In genomic region chr15:7128627-7129126, GRCm38 (mm10) we compare ENCODE assay signal across 8 mouse cellular contexts. TPM values are rescaled to one million over a fixed set of nuclear protein-coding genes. Genes with fewer than 3 reads are reported as not detected.
A peak's percentile ranks its signal among the peaks of the same experiment; 100 is the strongest.
DNase-seq lines count a peak whose midpoint lies in the region; ATAC-seq and TF ChIP-seq lines count a peak whose summit lies in the region.

No protein-coding gene starts in this region.

- peak; percentile 74 for DNase-seq in kidney, adult 2 months
- DNase-seq in kidney, postnatal 4 days, result no peak
- DNase-seq in embryonic facial prominence, embryonic 11.5 days (ENCODE audit: low spot score), result no peak
- no peak for DNase-seq in limb, embryonic 11.5 days (ENCODE audit: low spot score)
- peak; percentile 39 for DNase-seq in midbrain, postnatal 0 days (ENCODE audit: low spot score)
- DNase-seq in ovary, adult 18-20 months (ENCODE audit: low spot score), result no peak

- H3K9me3 ChIP-seq in embryonic facial prominence, embryonic 11.5 days (replicated peaks; ENCODE audit: control insufficient read depth, low read length), result no peaks in the 10 kb centered on the region
- no peaks in the 10 kb centered on the region for H3K9me3 ChIP-seq in heart, embryonic 16.5 days (replicated peaks; ENCODE audit: control insufficient read depth, low read length)
- no peaks in the 10 kb centered on the region for H3K9me3 ChIP-seq in limb, embryonic 11.5 days (ENCODE audit: control insufficient read depth, low read length)
- no peaks in the 10 kb centered on the region for H3K9me3 ChIP-seq in midbrain, postnatal 0 days (ENCODE audit: low read length)

- under 1% methylated on average over 18 of the region's 18 CpGs for WGBS in kidney, adult 2 months
- 3% methylated on average over 18 of the region's 18 CpGs for WGBS in embryonic facial prominence, embryonic 11.5 days
- under 1% methylated on average over 18 of the region's 18 CpGs for WGBS in heart, embryonic 16.5 days
- under 1% methylated on average over 18 of the region's 18 CpGs for WGBS in limb, embryonic 11.5 days
- 1% methylated on average over 18 of the region's 18 CpGs for WGBS in midbrain, postnatal 0 days

- no peak for ATAC-seq in embryonic facial prominence, embryonic 11.5 days (replicated peaks; ENCODE audit: insufficient number of reproducible peaks, low FRiP score, low TSS enrichment, low read depth)
- ATAC-seq in heart, embryonic 16.5 days (replicated peaks; ENCODE audit: extremely low read depth, insufficient read depth, low FRiP score), result no peak
- ATAC-seq in limb, embryonic 11.5 days (ENCODE audit: insufficient number of reproducible peaks, low FRiP score, low TSS enrichment, low read depth), result no peak
- ATAC-seq in midbrain, postnatal 0 days (ENCODE audit: low FRiP score), result peak; percentile 17; the same call in 1 of the 2 replicates
- ATAC-seq in activated CD4-positive, CD25-positive, alpha-beta regulatory T cell, adult 4 months, result no peak

- peak overlapping the region; percentile 93 for H3K4me2 ChIP-seq in embryonic facial prominence, embryonic 11.5 days (ENCODE audit: low read depth, low read length)
- H3K4me2 ChIP-seq in heart, embryonic 16.5 days (ENCODE audit: low read depth, low read length), result peak overlapping the region; percentile 68
- peak overlapping the region; percentile 89 for H3K4me2 ChIP-seq in limb, embryonic 11.5 days (ENCODE audit: low read depth, severe bottlenecking)
- H3K4me2 ChIP-seq in midbrain, postnatal 0 days (ENCODE audit: low read depth, low read length, poor library complexity, severe bottlenecking), result peak overlapping the region; percentile 94

- peak overlapping the region; percentile 85 for H3K27ac ChIP-seq in kidney, adult 2 months (ENCODE audit: insufficient read depth, low read depth, low read length)
- H3K27ac ChIP-seq in embryonic facial prominence, embryonic 11.5 days (replicated peaks; ENCODE audit: low read depth, low read length), result peak overlapping the region; percentile 6; the same call in 1 of the 2 replicates
- peak overlapping the region; percentile 97 for H3K27ac ChIP-seq in heart, embryonic 16.5 days (ENCODE audit: low read length)
- H3K27ac ChIP-seq in limb, embryonic 11.5 days (replicated peaks; ENCODE audit: low read depth, low read length), result peak overlapping the region; percentile 76
- H3K27ac ChIP-seq in midbrain, postnatal 0 days (ENCODE audit: low read depth, low read length), result peak overlapping the region; percentile 81

- H3K27me3 ChIP-seq in kidney, adult 2 months (replicated peaks; ENCODE audit: control insufficient read depth, insufficient read depth, low read length), result no peaks in the 10 kb centered on the region
- no peaks in the 10 kb centered on the region for H3K27me3 ChIP-seq in embryonic facial prominence, embryonic 11.5 days (ENCODE audit: control insufficient read depth, insufficient read depth, low read length)
- no peaks in the 10 kb centered on the region for H3K27me3 ChIP-seq in heart, embryonic 16.5 days (ENCODE audit: control insufficient read depth, insufficient read depth, low read length)
- no peaks in the 10 kb centered on the region for H3K27me3 ChIP-seq in limb, embryonic 11.5 days (ENCODE audit: control insufficient read depth, insufficient read depth, low read length)
- H3K27me3 ChIP-seq in midbrain, postnatal 0 days (ENCODE audit: insufficient read depth, low read length), result no peaks in the 10 kb centered on the region

- peak overlapping the region; percentile 67 for H3K9ac ChIP-seq in embryonic facial prominence, embryonic 11.5 days (replicated peaks; ENCODE audit: low read length)
- H3K9ac ChIP-seq in heart, embryonic 16.5 days (ENCODE audit: low read length), result peak overlapping the region; percentile 88
- peak overlapping the region; percentile 81 for H3K9ac ChIP-seq in limb, embryonic 11.5 days (ENCODE audit: low read length)
- peak overlapping the region; percentile 79 for H3K9ac ChIP-seq in midbrain, postnatal 0 days (replicated peaks; ENCODE audit: low read length, poor library complexity, severe bottlenecking)

- H3K4me3 ChIP-seq in kidney, adult 2 months (ENCODE audit: insufficient read depth, low read depth, low read length), result peak overlapping the region; percentile 68
- H3K4me3 ChIP-seq in embryonic facial prominence, embryonic 11.5 days (ENCODE audit: low read depth, low read length), result peak overlapping the region; percentile 72
- peak overlapping the region; percentile 69 for H3K4me3 ChIP-seq in heart, embryonic 16.5 days (ENCODE audit: low read length)
- peak overlapping the region; percentile 74 for H3K4me3 ChIP-seq in limb, embryonic 11.5 days (ENCODE audit: low read depth, low read length)
- H3K4me3 ChIP-seq in midbrain, postnatal 0 days (ENCODE audit: low read depth, low read length), result peak overlapping the region; percentile 86

- no peak for TF ChIP-seq POLR2A in kidney, adult 2 months (IDR thresholded peaks at IDR 0.05; ENCODE audit: low read depth, low read length)

- no peak for TF ChIP-seq CTCF in kidney, adult 2 months (conservative IDR thresholded peaks at IDR 0.05; ENCODE audit: insufficient read depth, insufficient read length, low read depth, low read length)
- no peak for TF ChIP-seq CTCF in midbrain, postnatal 0 days (IDR thresholded peaks at IDR 0.05)

- H3K36me3 ChIP-seq in kidney, adult 2 months (ENCODE audit: control insufficient read depth, insufficient read depth, low read length), result no peaks in the 10 kb centered on the region
- no peaks in the 10 kb centered on the region for H3K36me3 ChIP-seq in embryonic facial prominence, embryonic 11.5 days (replicated peaks; ENCODE audit: control insufficient read depth, insufficient read depth, low read depth, low read length)
- H3K36me3 ChIP-seq in heart, embryonic 16.5 days (ENCODE audit: control insufficient read depth, insufficient read depth), result no peaks in the 10 kb centered on the region
- no peaks in the 10 kb centered on the region for H3K36me3 ChIP-seq in limb, embryonic 11.5 days (ENCODE audit: control insufficient read depth, insufficient read depth, low read length)
- H3K36me3 ChIP-seq in midbrain, postnatal 0 days (ENCODE audit: insufficient read depth, low read length), result no peaks in the 10 kb centered on the region

- peaks cover 17% of the 10 kb centered on the region for H3K4me1 ChIP-seq in kidney, adult 2 months (ENCODE audit: control insufficient read depth, insufficient read depth, low read length)
- no peaks in the 10 kb centered on the region; the same call in 1 of the 2 replicates for H3K4me1 ChIP-seq in embryonic facial prominence, embryonic 11.5 days (ENCODE audit: control insufficient read depth, insufficient read depth, low read length)
- H3K4me1 ChIP-seq in heart, embryonic 16.5 days (ENCODE audit: control insufficient read depth, insufficient read depth, low read length), result peaks cover 15% of the 10 kb centered on the region
- peaks cover 2% of the 10 kb centered on the region; the same call in 1 of the 2 replicates for H3K4me1 ChIP-seq in limb, embryonic 11.5 days (ENCODE audit: control insufficient read depth, insufficient read depth, low read length)
- H3K4me1 ChIP-seq in midbrain, postnatal 0 days (ENCODE audit: insufficient read depth, low read length), result peaks cover 4% of the 10 kb centered on the region; the same call in 1 of the 2 replicates

RNA-seq across cellular contexts. Expression of gene Lifr, which starts 38.3 kb away (rescaled TPM):
- 26.2 and 64.8 TPM in 2 replicates for polyA plus RNA-seq in kidney, adult 2 months (2012; rRNA removed)
- 19.8 and 22.9 TPM in 2 replicates for polyA plus RNA-seq in embryonic facial prominence, embryonic 11.5 days (2014; fragmentation: Nextera tagmentation; extraction: Ambion mirVana)
- 22.4 and 24.0 TPM in 2 replicates for polyA plus RNA-seq in heart, embryonic 16.5 days (2015; fragmentation: Nextera tagmentation; extraction: Ambion mirVana)
- polyA plus RNA-seq in limb, embryonic 11.5 days (2014; fragmentation: Nextera tagmentation; extraction: Ambion mirVana), result 24.6 and 25.8 TPM in 2 replicates
- total RNA-seq in midbrain, postnatal 0 days (2014; rRNA removed), result 28.0 and 31.8 TPM in 2 replicates
- polyA plus RNA-seq in midbrain, postnatal 0 days (2015; fragmentation: Nextera tagmentation; extraction: Ambion mirVana), result 10.3 and 12.2 TPM in 2 replicates
- polyA plus RNA-seq in activated CD4-positive, CD25-positive, alpha-beta regulatory T cell, adult 4 months (2017; shearing (Covaris generic)), result under 1 TPM in 1 of 2 experiments, not detected in 1; 0.09 TPM

Comparison
In these comparisons a context has a peak if more than half of its experiments do, and no peak if none do; other contexts are left out.
1. DNase-seq: peak in kidney, adult 2 months (single experiment) and midbrain, postnatal 0 days (single experiment); none in kidney, postnatal 4 days (0 of 2), embryonic facial prominence, embryonic 11.5 days (single experiment), limb, embryonic 11.5 days (single experiment) and ovary, adult 18-20 months (single experiment).
2. H3K27ac ChIP-seq: peak in every context shown above with its lines; median percentile 97 in heart, embryonic 16.5 days; 85 in kidney, adult 2 months; 81 in midbrain, postnatal 0 days; 76 in limb, embryonic 11.5 days; 6 in embryonic facial prominence, embryonic 11.5 days.
3. RNA of gene Lifr, which starts 38.3 kb away (polyA plus RNA-seq): 26.2 to 64.8 TPM in kidney, adult 2 months, 24.6 to 25.8 TPM in limb, embryonic 11.5 days, 22.4 to 24.0 TPM in heart, embryonic 16.5 days, 19.8 to 22.9 TPM in embryonic facial prominence, embryonic 11.5 days and 10.3 to 12.2 TPM in midbrain, postnatal 0 days; 0.09 TPM in activated CD4-positive, CD25-positive, alpha-beta regulatory T cell, adult 4 months; every median in the first group is over 10 times any median in the second.
4. Peak in every context shown above with its lines, with median percentiles within 50 percentile points of each other: H3K4me3 ChIP-seq, H3K4me2 ChIP-seq and H3K9ac ChIP-seq.